Mouse (Mus musculus): ENCODE data around the gene Neo1.

DNA sequence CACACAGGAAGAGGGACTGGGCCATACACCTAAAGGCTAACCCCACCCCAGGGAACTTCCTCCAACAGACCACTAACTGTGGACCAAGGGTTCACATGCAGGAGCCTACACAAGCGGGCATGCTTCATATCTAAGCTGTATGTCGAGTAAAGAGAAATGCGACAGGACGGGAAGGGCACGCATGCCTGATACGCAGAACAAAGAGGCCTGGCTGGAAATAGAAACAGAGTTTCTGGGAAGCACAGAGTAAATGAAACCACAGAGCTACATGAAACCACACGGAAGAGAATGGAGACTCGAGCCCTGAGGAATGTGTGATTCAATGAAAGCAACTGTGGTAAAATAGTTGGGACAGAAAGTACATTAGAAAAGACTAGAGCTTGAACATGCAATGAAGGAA lies 145.3 kb downstream of the Neo1 start:
- no peak for TF ChIP-seq CTCF (IDR thresholded peaks at IDR 0.05; ENCODE audit: low read depth, low read length)
- TF ChIP-seq TAL1 (conservative IDR thresholded peaks at IDR 0.05; ENCODE audit: low read depth, low read length): no peak
